Mouse (Mus musculus) kidney, embryonic 16.5 days (tissue): Measurements from ENCODE around the gene Ttc32. TPM values are rescaled to one million over a fixed set of nuclear protein-coding genes. Genes with fewer than 3 reads are reported as not detected.

ENCODE experiments used
- ATAC-seq: fragments of 200-750 bp; cut with Nextera tagmentation; 2 replicates; pipeline ENCODE4 v1.8.0; 2017; ENCODE audit warnings: moderate TSS enrichment; ENCODE audit not compliant: low FRiP score, low TSS enrichment
- H3K27ac ChIP-seq: fragments of 300-500 bp; sonication (generic); 2 replicates; pipeline ENCODE4 v1.5.1; 2014; ENCODE audit warnings: low read length
- H3K27me3 ChIP-seq: fragments of 300-500 bp; sonication (generic); 2 replicates; pipeline ENCODE4 v1.6.1; 2014; ENCODE audit warnings: low read length, control low read depth, mixed read lengths; ENCODE audit not compliant: insufficient read depth
- H3K36me3 ChIP-seq: fragments of 300-500 bp; sonication (generic); 2 replicates; pipeline ENCODE4 v1.6.1; 2014; ENCODE audit warnings: low read length, control low read depth, mixed read lengths; ENCODE audit not compliant: insufficient read depth
- H3K4me1 ChIP-seq: fragments of 300-500 bp; sonication (generic); 2 replicates; pipeline ENCODE4 v1.6.1; 2014; ENCODE audit warnings: low read length, control low read depth, mixed read lengths; ENCODE audit not compliant: insufficient read depth
- H3K4me2 ChIP-seq: fragments of 300-500 bp; sonication (generic); replicated peaks from 2 replicates; pipeline ENCODE4 v1.6.1; 2014; ENCODE audit warnings: low read depth, low read length
- H3K4me3 ChIP-seq: fragments of 300-500 bp; sonication (generic); 2 replicates; pipeline ENCODE4 v1.5.1; 2014; ENCODE audit warnings: mild to moderate bottlenecking, low read length
- H3K9ac ChIP-seq: fragments of 300-500 bp; sonication (generic); replicated peaks from 2 replicates; pipeline ENCODE4 v1.6.1; 2014; ENCODE audit warnings: low read length
- H3K9me3 ChIP-seq: fragments of 300-500 bp; sonication (generic); 2 replicates; pipeline ENCODE4 v1.6.1; 2016; ENCODE audit warnings: low read length, control low read depth
- WGBS: fragments of 180-500 bp; shearing (Covaris S2); extraction: QIAGEN DNeasy Blood & Tissue Kit; methylation state at CpG from one replicate; pipeline ENCODE4 v1.1.7; 2014; 5-methylcytosine and 5-hydroxymethylcytosine counted together
- polyA plus RNA-seq: library from polyadenylated mRNA; unstranded; fragments of >200 nt; fragmentation: Nextera tagmentation; extraction: Ambion mirVana; gene quantifications from 2 replicates; pipeline ENCODE4 v1.2.1, GENCODE M21; 2015

Gene Ttc32
- polyA plus RNA-seq, 1 experiment from 2014 or later: 25.1 TPM

- no peaks in the 10 kb centered on the region for H3K9me3 ChIP-seq
- no peak for ATAC-seq
Measured at GRCm38 (mm10) chr12:9040686-9041085, 10.9 kb downstream of the Ttc32 start.

GRCm38 (mm10) chr12:9042316-9042715 lies 12.5 kb downstream of the Ttc32 start:
- Histone ChIP-seq H3K4me3 (no peak overlapping the region), H3K9me3 (no peaks in the 10 kb centered on the region), H3K36me3 (peaks cover 7% of the 10 kb centered on the region), H3K4me1 (no peaks in the 10 kb centered on the region), H3K9ac (no peak overlapping the region), H3K27ac (no peak overlapping the region), H3K4me2 (no peak overlapping the region), H3K27me3 (no peaks in the 10 kb centered on the region)
- WGBS: 75% methylated on average over 5 of the region's 5 CpGs
- no peak for ATAC-seq

More at GRCm38 (mm10) chr12:9040686-9041085, 10.9 kb downstream of the Ttc32 start:
- Histone ChIP-seq H3K4me1 (no peaks in the 10 kb centered on the region), H3K27ac (no peak overlapping the region), H3K27me3 (no peaks in the 10 kb centered on the region), H3K9ac (no peak overlapping the region), H3K4me3 (no peak overlapping the region), H3K36me3 (peaks cover 7% of the 10 kb centered on the region), H3K4me2 (no peak overlapping the region)
- WGBS: 71% methylated on average over 7 of the region's 7 CpGs

GRCm38 (mm10) chr12:9042759-9043158 lies 13.0 kb downstream of the Ttc32 start:
- Histone ChIP-seq H3K4me2 (no peak overlapping the region), H3K9me3 (no peaks in the 10 kb centered on the region), H3K4me1 (no peaks in the 10 kb centered on the region), H3K36me3 (peaks cover 7% of the 10 kb centered on the region), H3K4me3 (no peak overlapping the region), H3K27ac (no peak overlapping the region), H3K27me3 (no peaks in the 10 kb centered on the region), H3K9ac (no peak overlapping the region)
- WGBS: 87% methylated on average over 3 of the region's 3 CpGs
- 0 out of 2 replicates have a peak, but pooled peaks have one; percentile 41 for ATAC-seq

- no peak for ATAC-seq
- WGBS: 93% methylated on average over 7 of the region's 7 CpGs
- Histone ChIP-seq H3K4me3 (no peak overlapping the region), H3K9ac (no peak overlapping the region), H3K4me2 (no peak overlapping the region), H3K27me3 (no peaks in the 10 kb centered on the region), H3K9me3 (no peaks in the 10 kb centered on the region), H3K27ac (no peak overlapping the region), H3K4me1 (no peaks in the 10 kb centered on the region), H3K36me3 (peaks cover 7% of the 10 kb centered on the region)
Measured at GRCm38 (mm10) chr12:9044666-9045065, 14.9 kb downstream of the Ttc32 start.

- ATAC-seq: no peak
- no peak overlapping the region for H3K27ac ChIP-seq
- H3K36me3 ChIP-seq: peaks cover 7% of the 10 kb centered on the region
- 87% methylated on average over 4 of the region's 4 CpGs for WGBS
- H3K27me3 ChIP-seq: no peaks in the 10 kb centered on the region
- H3K9me3 ChIP-seq: no peaks in the 10 kb centered on the region
- H3K4me1 ChIP-seq: peaks cover 5% of the 10 kb centered on the region; the same call in 1 of the 2 replicates
- no peak overlapping the region for H3K9ac ChIP-seq
- H3K4me2 ChIP-seq: no peak overlapping the region
- H3K4me3 ChIP-seq: no peak overlapping the region
Measured at GRCm38 (mm10) chr12:9046674-9047073, 16.9 kb downstream of the Ttc32 start.

GRCm38 (mm10) chr12:9048090-9048489 lies 18.3 kb downstream of the Ttc32 start:
- H3K4me3 ChIP-seq: no peak overlapping the region
- WGBS: 69% methylated on average over 8 of the region's 8 CpGs
- H3K27me3 ChIP-seq: no peaks in the 10 kb centered on the region
- H3K36me3 ChIP-seq: peaks cover 7% of the 10 kb centered on the region
- H3K4me2 ChIP-seq: no peak overlapping the region
- no peak overlapping the region for H3K27ac ChIP-seq
- no peak for ATAC-seq
- no peaks in the 10 kb centered on the region for H3K9me3 ChIP-seq
- no peak overlapping the region for H3K9ac ChIP-seq
- peaks cover 5% of the 10 kb centered on the region; the same call in 1 of the 2 replicates for H3K4me1 ChIP-seq

- H3K9me3 ChIP-seq: no peaks in the 10 kb centered on the region
- no peak for ATAC-seq
- no peak overlapping the region for H3K27ac ChIP-seq
- WGBS: 24% methylated on average over 6 of the region's 6 CpGs
- no peak overlapping the region for H3K4me2 ChIP-seq
- H3K36me3 ChIP-seq: no peaks in the 10 kb centered on the region
- no peak overlapping the region for H3K4me3 ChIP-seq
- no peaks in the 10 kb centered on the region for H3K27me3 ChIP-seq
- H3K4me1 ChIP-seq: peaks cover 5% of the 10 kb centered on the region; the same call in 1 of the 2 replicates
- H3K9ac ChIP-seq: peak overlapping the region; percentile 29; the same call in 1 of the 2 replicates
Measured at GRCm38 (mm10) chr12:9050824-9051223, 21.0 kb downstream of the Ttc32 start.

GRCm38 (mm10) chr12:9052075-9052829 lies 22.5 kb downstream of the Ttc32 start:
- Histone ChIP-seq H3K4me3 (no peak overlapping the region), H3K4me2 (no peak overlapping the region), H3K9me3 (no peaks in the 10 kb centered on the region), H3K4me1 (peaks cover 5% of the 10 kb centered on the region; the same call in 1 of the 2 replicates), H3K27me3 (no peaks in the 10 kb centered on the region), H3K9ac (no peak overlapping the region), H3K36me3 (no peaks in the 10 kb centered on the region), H3K27ac (no peak overlapping the region)
- WGBS: 58% methylated on average over 8 of the region's 8 CpGs
- ATAC-seq: peak; percentile 89

GRCm38 (mm10) chr12:9053345-9053744 lies 23.5 kb downstream of the Ttc32 start:
- H3K4me1 ChIP-seq: peaks cover 5% of the 10 kb centered on the region; the same call in 1 of the 2 replicates
- H3K9ac ChIP-seq: no peak overlapping the region
- H3K36me3 ChIP-seq: no peaks in the 10 kb centered on the region
- no peak overlapping the region for H3K4me2 ChIP-seq
- H3K27me3 ChIP-seq: no peaks in the 10 kb centered on the region
- WGBS: 80% methylated on average over 7 of the region's 7 CpGs
- no peak for ATAC-seq
- no peak overlapping the region for H3K27ac ChIP-seq
- H3K9me3 ChIP-seq: no peaks in the 10 kb centered on the region
- no peak overlapping the region for H3K4me3 ChIP-seq

GRCm38 (mm10) chr12:9054012-9054411 lies 24.2 kb downstream of the Ttc32 start:
- no peak overlapping the region for H3K9ac ChIP-seq
- H3K4me1 ChIP-seq: peaks cover 5% of the 10 kb centered on the region; the same call in 1 of the 2 replicates
- H3K36me3 ChIP-seq: no peaks in the 10 kb centered on the region
- no peak for ATAC-seq
- no peak overlapping the region for H3K27ac ChIP-seq
- 58% methylated on average over 2 of the region's 2 CpGs for WGBS
- no peak overlapping the region for H3K4me3 ChIP-seq
- H3K9me3 ChIP-seq: no peaks in the 10 kb centered on the region
- H3K4me2 ChIP-seq: no peak overlapping the region
- H3K27me3 ChIP-seq: no peaks in the 10 kb centered on the region
